Mouse (Mus musculus) heart, adult 2 months (tissue): ENCODE data around the gene Mogat2.

Experiments used
- CTCF ChIP-seq: fragments of 200-600 bp; IDR thresholded peaks from 2 replicates; pipeline ENCODE4 v1.8.1; 2022; ENCODE audit warnings: antibody characterized with exemption, mild to moderate bottlenecking, moderate library complexity
- EP300 ChIP-seq: fragments of 200-500 bp; IDR thresholded peaks from 2 replicates; pipeline ENCODE4 v1.6.1; 2011; ENCODE audit warnings: low read depth, low read length, control low read depth; ENCODE audit not compliant: insufficient read depth

DNA sequence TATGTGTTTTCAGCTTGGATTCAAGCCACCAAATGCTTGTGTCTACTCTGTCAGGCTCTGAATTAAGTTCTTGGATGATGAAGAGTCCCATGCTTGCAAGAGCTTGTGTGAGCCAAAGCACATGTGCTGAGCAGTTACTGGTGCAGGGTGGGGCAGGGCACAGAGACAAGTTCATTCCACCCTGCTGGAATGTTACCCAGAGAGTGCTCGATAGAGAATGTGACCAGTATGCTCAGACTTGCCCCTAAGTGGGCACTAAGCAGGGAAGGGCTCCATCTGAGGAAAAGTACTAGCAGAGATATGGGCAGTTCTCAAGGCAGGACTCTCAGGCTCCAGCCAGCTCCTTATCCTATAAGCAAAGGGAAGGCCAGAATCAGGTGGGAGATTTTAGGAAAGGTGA is 38.3 kb upstream of the Mogat2 start:
- TF ChIP-seq CTCF, result no peak
- TF ChIP-seq EP300, result no peak
